10 mouse cellular contexts compared by ENCODE assay signal in genomic region chr1:151167297-151168047, GRCm38 (mm10). TPM values are rescaled to one million over a fixed set of nuclear protein-coding genes. Genes with fewer than 3 reads are reported as not detected.
DNase-seq lines count a peak whose midpoint lies in the region; ATAC-seq and TF ChIP-seq lines count a peak whose summit lies in the region.
"Had no signal": no experiment of that assay in that cellular context is flagged by ENCODE, and none has a peak within 500 bp of the region (broad histone marks: within the 10 kb centered on the region; RNA-seq: fewer than 3 reads in every experiment).

No protein-coding gene starts in this region.

- ATAC-seq in common myeloid progenitor, adult 5-6 weeks (replicated peaks; ENCODE audit: low read depth, poor library complexity, severe bottlenecking): peak; percentile 37; the same call in 1 of the 2 replicates
- ATAC-seq in forebrain, embryonic 11.5 days (replicated peaks; ENCODE audit: low FRiP score): peak; percentile 77
- ATAC-seq in kidney, embryonic 16.5 days (ENCODE audit: low FRiP score, low TSS enrichment): peak; percentile 50
- peak; percentile 68 for ATAC-seq in midbrain, postnatal 0 days (ENCODE audit: low FRiP score)

- peak; percentile 63 for DNase-seq in forebrain, embryonic 11.5 days (ENCODE audit: low spot score)
- DNase-seq in midbrain, postnatal 0 days (ENCODE audit: low spot score): peak; percentile 55
- DNase-seq in right cerebral cortex, postnatal 36 days (ENCODE audit: low spot score in 2 of 2): no peak
- no peak for DNase-seq in c-Kit-positive CD71-positive TER-119-positive erythroid progenitor cells, embryonic 14.5 days (ENCODE audit: low spot score)
- no peak for DNase-seq in spleen, adult 18-20 months

- H3K9me3 ChIP-seq in forebrain, embryonic 11.5 days (ENCODE audit: control insufficient read depth, low read length): no peaks in the 10 kb centered on the region
- no peaks in the 10 kb centered on the region for H3K9me3 ChIP-seq in kidney, embryonic 16.5 days (ENCODE audit: low read length)
- H3K9me3 ChIP-seq in midbrain, postnatal 0 days (ENCODE audit: low read length): no peaks in the 10 kb centered on the region
- H3K9me3 ChIP-seq: embryonic facial prominence, embryonic 13.5 days had no signal

- peak overlapping the region; percentile 21; the same call in 1 of the 2 replicates for H3K4me2 ChIP-seq in forebrain, embryonic 11.5 days (ENCODE audit: low read depth, low read length, severe bottlenecking)
- H3K4me2 ChIP-seq in kidney, embryonic 16.5 days (replicated peaks; ENCODE audit: low read depth, low read length): no peak overlapping the region; the same call in 1 of the 2 replicates
- H3K4me2 ChIP-seq in midbrain, postnatal 0 days (ENCODE audit: low read depth, low read length, poor library complexity, severe bottlenecking): no peak overlapping the region; the same call in 1 of the 2 replicates
- H3K4me2 ChIP-seq: embryonic facial prominence, embryonic 13.5 days had no signal

- no peaks in the 10 kb centered on the region for H3K27me3 ChIP-seq in forebrain, embryonic 11.5 days (ENCODE audit: control insufficient read depth, insufficient read depth, low read length)
- no peaks in the 10 kb centered on the region for H3K27me3 ChIP-seq in kidney, embryonic 16.5 days (ENCODE audit: insufficient read depth, low read length)
- H3K27me3 ChIP-seq in midbrain, postnatal 0 days (ENCODE audit: insufficient read depth, low read length): no peaks in the 10 kb centered on the region
- H3K27me3 ChIP-seq: embryonic facial prominence, embryonic 13.5 days had no signal

- peak overlapping the region; percentile 75 for H3K27ac ChIP-seq in forebrain, embryonic 11.5 days (ENCODE audit: low read depth, low read length)
- peak overlapping the region; percentile 80 for H3K27ac ChIP-seq in kidney, embryonic 16.5 days (ENCODE audit: low read length)
- H3K27ac ChIP-seq in midbrain, postnatal 0 days (ENCODE audit: low read depth, low read length): 0 out of 2 replicates have a peak overlapping the region, but pooled peaks have one; percentile 20
- H3K27ac ChIP-seq: embryonic facial prominence, embryonic 13.5 days had no signal

- H3K4me3 ChIP-seq in forebrain, embryonic 11.5 days (ENCODE audit: low read depth, low read length): no peak overlapping the region
- no peak overlapping the region for H3K4me3 ChIP-seq in kidney, embryonic 16.5 days (ENCODE audit: low read length)
- H3K4me3 ChIP-seq in midbrain, postnatal 0 days (ENCODE audit: low read depth, low read length): no peak overlapping the region
- H3K4me3 ChIP-seq: embryonic facial prominence, embryonic 13.5 days; myocyte had no signal

- peak overlapping the region; percentile 47 for H3K9ac ChIP-seq in forebrain, embryonic 11.5 days (ENCODE audit: low read length)
- peak overlapping the region; percentile 46; the same call in 1 of the 2 replicates for H3K9ac ChIP-seq in kidney, embryonic 16.5 days (replicated peaks; ENCODE audit: low read length)
- H3K9ac ChIP-seq in midbrain, postnatal 0 days (replicated peaks; ENCODE audit: low read length, poor library complexity, severe bottlenecking): no peak overlapping the region
- H3K9ac ChIP-seq: embryonic facial prominence, embryonic 13.5 days had no signal

- H3K4me1 ChIP-seq in forebrain, embryonic 11.5 days (replicated peaks; ENCODE audit: control insufficient read depth, insufficient read depth, low read length): peaks cover 11% of the 10 kb centered on the region
- peaks cover 32% of the 10 kb centered on the region for H3K4me1 ChIP-seq in kidney, embryonic 16.5 days (ENCODE audit: insufficient read depth, low read length)
- H3K4me1 ChIP-seq in midbrain, postnatal 0 days (ENCODE audit: insufficient read depth, low read length): no peaks in the 10 kb centered on the region; the same call in 1 of the 2 replicates

- H3K36me3 ChIP-seq in forebrain, embryonic 11.5 days (ENCODE audit: control insufficient read depth, insufficient read depth, low read length): no peaks in the 10 kb centered on the region
- no peaks in the 10 kb centered on the region for H3K36me3 ChIP-seq in kidney, embryonic 16.5 days (ENCODE audit: insufficient read depth, low read length)
- H3K36me3 ChIP-seq in midbrain, postnatal 0 days (ENCODE audit: insufficient read depth, low read length): no peaks in the 10 kb centered on the region
- H3K36me3 ChIP-seq: embryonic facial prominence, embryonic 13.5 days had no signal

- 10% methylated on average over 12 of the region's 12 CpGs for WGBS in forebrain, embryonic 11.5 days
- WGBS in kidney, embryonic 16.5 days: 18% methylated on average over 12 of the region's 12 CpGs
- 14% methylated on average over 12 of the region's 12 CpGs for WGBS in midbrain, postnatal 0 days

- no peak for TF ChIP-seq CTCF in midbrain, postnatal 0 days (IDR thresholded peaks at IDR 0.05)

RNA-seq across cellular contexts. Expression of gene Gm47985, which starts 14.9 kb away (rescaled TPM):
- 0.69 TPM in 1 of 2 replicates, not detected in the other for total RNA-seq in common myeloid progenitor, adult 5-6 weeks (2017)
- 0.87 and 1.00 TPM in 2 replicates for polyA plus RNA-seq in forebrain, embryonic 11.5 days (2014; fragmentation: Nextera tagmentation; extraction: Ambion mirVana)
- polyA plus RNA-seq in kidney, embryonic 16.5 days (2015; fragmentation: Nextera tagmentation; extraction: Ambion mirVana): 0.25 and 0.48 TPM in 2 replicates
- not detected in 2 replicates for total RNA-seq in midbrain, postnatal 0 days (2014; rRNA removed)
- polyA plus RNA-seq in midbrain, postnatal 0 days (2015; fragmentation: Nextera tagmentation; extraction: Ambion mirVana): not detected in 2 replicates
- total RNA-seq: hematopoietic stem cell, adult 5-6 weeks had no signal
- polyA plus RNA-seq: embryonic facial prominence, embryonic 13.5 days had no signal

RNA-seq across cellular contexts. Expression of gene Gm8947, which starts 24.7 kb away (rescaled TPM):
- not detected in 2 replicates for total RNA-seq in common myeloid progenitor, adult 5-6 weeks (2017)
- 0.16 and 0.19 TPM in 2 replicates for polyA plus RNA-seq in forebrain, embryonic 11.5 days (2014; fragmentation: Nextera tagmentation; extraction: Ambion mirVana)
- 0.86 and 0.91 TPM in 2 replicates for polyA plus RNA-seq in kidney, embryonic 16.5 days (2015; fragmentation: Nextera tagmentation; extraction: Ambion mirVana)
- not detected in 2 replicates for total RNA-seq in midbrain, postnatal 0 days (2014; rRNA removed)
- polyA plus RNA-seq in midbrain, postnatal 0 days (2015; fragmentation: Nextera tagmentation; extraction: Ambion mirVana): not detected in 2 replicates
- total RNA-seq: hematopoietic stem cell, adult 5-6 weeks had no signal
- polyA plus RNA-seq: embryonic facial prominence, embryonic 13.5 days had no signal

RNA-seq across cellular contexts. Expression of gene Gm47995, which starts 30.8 kb away (rescaled TPM):
- not detected in 2 replicates for total RNA-seq in common myeloid progenitor, adult 5-6 weeks (2017)
- not detected in 2 replicates for polyA plus RNA-seq in forebrain, embryonic 11.5 days (2014; fragmentation: Nextera tagmentation; extraction: Ambion mirVana)
- polyA plus RNA-seq in kidney, embryonic 16.5 days (2015; fragmentation: Nextera tagmentation; extraction: Ambion mirVana): 0.50 TPM in 1 of 2 replicates, not detected in the other
- not detected in 2 replicates for total RNA-seq in midbrain, postnatal 0 days (2014; rRNA removed)
- polyA plus RNA-seq in midbrain, postnatal 0 days (2015; fragmentation: Nextera tagmentation; extraction: Ambion mirVana): not detected in 2 replicates
- total RNA-seq: hematopoietic stem cell, adult 5-6 weeks had no signal
- polyA plus RNA-seq: embryonic facial prominence, embryonic 13.5 days had no signal

RNA-seq across cellular contexts. Expression of gene 3110040M04Rik, which starts 36.4 kb away (rescaled TPM):
- total RNA-seq in common myeloid progenitor, adult 5-6 weeks (2017): not detected in 2 replicates
- not detected in 2 replicates for polyA plus RNA-seq in forebrain, embryonic 11.5 days (2014; fragmentation: Nextera tagmentation; extraction: Ambion mirVana)
- 1.4 and 1.9 TPM in 2 replicates for polyA plus RNA-seq in kidney, embryonic 16.5 days (2015; fragmentation: Nextera tagmentation; extraction: Ambion mirVana)
- not detected in 2 replicates for total RNA-seq in midbrain, postnatal 0 days (2014; rRNA removed)
- not detected in 2 replicates for polyA plus RNA-seq in midbrain, postnatal 0 days (2015; fragmentation: Nextera tagmentation; extraction: Ambion mirVana)
- total RNA-seq: hematopoietic stem cell, adult 5-6 weeks had no signal
- polyA plus RNA-seq: embryonic facial prominence, embryonic 13.5 days had no signal

RNA-seq across cellular contexts. Expression of gene Gm47996, which starts 42.5 kb away (rescaled TPM):
- total RNA-seq in common myeloid progenitor, adult 5-6 weeks (2017): 1.6 and 4.8 TPM in 2 replicates
- not detected in 2 replicates for polyA plus RNA-seq in forebrain, embryonic 11.5 days (2014; fragmentation: Nextera tagmentation; extraction: Ambion mirVana)
- 0.67 TPM in 2 replicates for polyA plus RNA-seq in kidney, embryonic 16.5 days (2015; fragmentation: Nextera tagmentation; extraction: Ambion mirVana)
- total RNA-seq in midbrain, postnatal 0 days (2014; rRNA removed): not detected in 2 replicates
- not detected in 2 replicates for polyA plus RNA-seq in midbrain, postnatal 0 days (2015; fragmentation: Nextera tagmentation; extraction: Ambion mirVana)

Comparison
In these comparisons a context has a peak if more than half of its experiments do, and no peak if none do; other contexts are left out.
1. DNase-seq: peak in forebrain, embryonic 11.5 days (single experiment) and midbrain, postnatal 0 days (single experiment); none in right cerebral cortex, postnatal 36 days (0 of 2), c-Kit-positive CD71-positive TER-119-positive erythroid progenitor cells, embryonic 14.5 days (single experiment) and spleen, adult 18-20 months (0 of 2).
2. H3K27ac ChIP-seq: peak in every context shown above with its lines; median percentile 80 in kidney, embryonic 16.5 days; 75 in forebrain, embryonic 11.5 days; 20 in midbrain, postnatal 0 days.
3. Peak in every context shown above with its lines, with median percentiles within 50 percentile points of each other: ATAC-seq.